30 mouse cellular contexts compared by ENCODE assay signal in the genomic region with DNA sequence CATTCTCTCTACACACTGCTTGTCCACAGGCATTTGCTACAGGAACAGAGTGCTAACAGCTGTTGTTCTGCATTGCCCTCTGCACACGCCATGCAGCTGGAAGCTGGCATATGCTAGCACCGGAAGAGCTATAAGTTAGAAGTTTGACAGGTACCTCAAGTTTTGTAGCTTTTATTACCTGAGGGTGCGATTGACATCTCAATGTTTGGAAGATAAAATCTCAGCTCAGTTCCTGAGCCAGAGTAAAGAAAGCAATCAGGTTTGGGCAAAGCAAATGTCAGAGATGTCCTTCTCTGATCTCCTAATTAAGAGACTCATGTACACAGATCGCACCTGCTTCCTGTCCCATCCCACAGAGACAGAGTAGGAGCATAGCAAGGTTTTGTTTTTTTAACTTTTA. TPM values are rescaled to one million over a fixed set of nuclear protein-coding genes. Genes with fewer than 3 reads are reported as not detected.
"Had no signal": no experiment of that assay in that cellular context is flagged by ENCODE, and none has a peak within 500 bp of the region (broad histone marks: within the 10 kb centered on the region; RNA-seq: fewer than 3 reads in every experiment).

No protein-coding gene starts in this region.

- DNase-seq: forebrain, postnatal 0 days; gastrocnemius, postnatal 14 days; gastrocnemius, postnatal 36 days; heart, adult 18-20 months; heart, postnatal 10 days; kidney, adult 11 months; kidney, adult 2 months; kidney, adult 9 months; kidney, postnatal 14 days; kidney, postnatal 36 days; layer of hippocampus, adult 9-11 months; layer of hippocampus, postnatal 36 days; left cerebral cortex, postnatal 4 days had no signal

- H3K4me3 ChIP-seq: heart, embryonic 10.5 days; heart, embryonic 12.5 days; hindbrain, embryonic 13.5 days; hindbrain, embryonic 15.5 days; kidney, embryonic 15.5 days; limb, embryonic 12.5 days had no signal

- H3K36me3 ChIP-seq: hindbrain, embryonic 13.5 days; hindbrain, embryonic 15.5 days had no signal

- H3K27ac ChIP-seq: heart, embryonic 10.5 days; hindbrain, embryonic 13.5 days; hindbrain, embryonic 15.5 days; hindbrain, postnatal 0 days; kidney, embryonic 15.5 days; kidney, postnatal 0 days; limb, embryonic 12.5 days had no signal

- H3K27me3 ChIP-seq: heart, embryonic 12.5 days; hindbrain, embryonic 13.5 days; hindbrain, embryonic 15.5 days; kidney, embryonic 15.5 days; limb, embryonic 12.5 days had no signal

- H3K9ac ChIP-seq: forebrain, postnatal 0 days; heart, embryonic 12.5 days; hindbrain, embryonic 13.5 days; hindbrain, embryonic 15.5 days; kidney, embryonic 15.5 days; limb, embryonic 12.5 days had no signal

- H3K4me2 ChIP-seq: heart, embryonic 12.5 days; hindbrain, embryonic 13.5 days; hindbrain, embryonic 15.5 days; kidney, embryonic 15.5 days; limb, embryonic 12.5 days had no signal

- H3K9me3 ChIP-seq: heart, embryonic 10.5 days; heart, embryonic 12.5 days; hindbrain, embryonic 13.5 days; hindbrain, embryonic 15.5 days; kidney, embryonic 15.5 days; limb, embryonic 12.5 days had no signal

- H3K4me1 ChIP-seq: heart, embryonic 10.5 days; heart, embryonic 12.5 days; hindbrain, embryonic 13.5 days; hindbrain, embryonic 15.5 days had no signal

- ATAC-seq: forebrain, postnatal 0 days; hindbrain, postnatal 0 days; intestine, embryonic 16.5 days had no signal

RNA-seq across cellular contexts. Expression of gene Ucma, which starts 10.9 kb away (rescaled TPM):
- total RNA-seq: forebrain, postnatal 0 days; gastrocnemius, postnatal 36 days; granulocyte monocyte progenitor cell, adult 5-6 weeks; heart, adult 8-10 months; hematopoietic stem cell, adult 5-6 weeks had no signal
- polyA plus RNA-seq: heart, embryonic 10.5 days; heart, embryonic 12.5 days; heart, embryonic 14.5 days; hindbrain, embryonic 11.5 days; intestine, embryonic 14.5 days; intestine, embryonic 16.5 days; kidney, adult 2 months; kidney, embryonic 15.5 days; kidney, postnatal 0 days; large intestine, adult 2 months; limb, embryonic 12.5 days had no signal

RNA-seq across cellular contexts. Expression of gene Mcm10, which starts 25.8 kb away (rescaled TPM):
- total RNA-seq: gastrocnemius, adult 8-10 months had no signal
